Comparison of ENCODE assay signal across 8 mouse cellular contexts in genomic region chr11:100761547-100762045, GRCm38 (mm10). TPM values are rescaled to one million over a fixed set of nuclear protein-coding genes. Genes with fewer than 3 reads are reported as not detected.
A peak's percentile ranks its signal among the peaks of the same experiment; 100 is the strongest.
DNase-seq lines count a peak whose midpoint lies in the region; ATAC-seq lines count a peak whose summit lies in the region.

No protein-coding gene starts in this region.

- peak; percentile 60; the same call in 1 of the 2 replicates for ATAC-seq in heart, embryonic 15.5 days (replicated peaks; ENCODE audit: insufficient number of reproducible peaks, insufficient read depth, low FRiP score, low read depth)
- peak; percentile 60 for ATAC-seq in liver, embryonic 13.5 days (ENCODE audit: low read depth)
- ATAC-seq in stomach, embryonic 15.5 days (ENCODE audit: insufficient read depth, low FRiP score, low read depth) = peak; percentile 57; the same call in 1 of the 2 replicates

- peak overlapping the region; percentile 77 for H3K4me2 ChIP-seq in heart, embryonic 15.5 days
- H3K4me2 ChIP-seq in liver, embryonic 13.5 days = peak overlapping the region; percentile 79
- H3K4me2 ChIP-seq in stomach, embryonic 15.5 days = peak overlapping the region; percentile 78

- peak overlapping the region; percentile 55 for H3K4me3 ChIP-seq in forebrain, embryonic 10.5 days
- H3K4me3 ChIP-seq in heart, embryonic 15.5 days = peak overlapping the region; percentile 51
- H3K4me3 ChIP-seq in liver, embryonic 13.5 days (replicated peaks) = peak overlapping the region; percentile 57
- peak overlapping the region; percentile 46 for H3K4me3 ChIP-seq in stomach, embryonic 15.5 days (replicated peaks)

- peak; percentile 66 to 86 for DNase-seq in CD8-positive naive resting alpha-beta T cell, adult 2 months (ENCODE audit: low read depth in 2 of 2, low spot score in 2 of 2)
- peak; percentile 67 for DNase-seq in c-Kit-positive CD71-negative TER-119-negative erythroid progenitor cells, embryonic 14.5 days (ENCODE audit: low read depth)
- DNase-seq in forebrain, embryonic 10.5 days (ENCODE audit: extremely low spot score, low spot score) = peak; percentile 92
- peak; percentile 87 for DNase-seq in kidney, postnatal 14 days
- DNase-seq in liver, embryonic 13.5 days = peak; percentile 39
- peak; percentile 91 for DNase-seq in neural tube, embryonic 10.5 days (ENCODE audit: extremely low spot score, low spot score)

- H3K4me1 ChIP-seq in forebrain, embryonic 10.5 days = peaks cover 32% of the 10 kb centered on the region
- H3K4me1 ChIP-seq in heart, embryonic 15.5 days (replicated peaks) = peaks cover 14% of the 10 kb centered on the region
- H3K4me1 ChIP-seq in liver, embryonic 13.5 days (replicated peaks) = peaks cover 32% of the 10 kb centered on the region
- peaks cover 10% of the 10 kb centered on the region for H3K4me1 ChIP-seq in stomach, embryonic 15.5 days

- peak overlapping the region; percentile 69 for H3K27ac ChIP-seq in forebrain, embryonic 10.5 days
- H3K27ac ChIP-seq in heart, embryonic 15.5 days = no peak overlapping the region
- H3K27ac ChIP-seq in liver, embryonic 13.5 days = no peak overlapping the region
- H3K27ac ChIP-seq in stomach, embryonic 15.5 days = no peak overlapping the region

- H3K36me3 ChIP-seq in forebrain, embryonic 10.5 days (replicated peaks) = no peaks in the 10 kb centered on the region
- H3K36me3 ChIP-seq in heart, embryonic 15.5 days = no peaks in the 10 kb centered on the region
- H3K36me3 ChIP-seq in liver, embryonic 13.5 days = no peaks in the 10 kb centered on the region
- H3K36me3 ChIP-seq in stomach, embryonic 15.5 days = no peaks in the 10 kb centered on the region

- WGBS in forebrain, embryonic 10.5 days = under 1% methylated on average over 27 of the region's 27 CpGs
- WGBS in heart, embryonic 15.5 days = 0% methylated on average over 27 of the region's 27 CpGs
- under 1% methylated on average over 27 of the region's 27 CpGs for WGBS in liver, embryonic 13.5 days (ENCODE audit: insufficient replicate concordance)
- under 1% methylated on average over 27 of the region's 27 CpGs for WGBS in stomach, embryonic 15.5 days

- H3K27me3 ChIP-seq in forebrain, embryonic 10.5 days (ENCODE audit: poor library complexity, severe bottlenecking) = peaks cover 59% of the 10 kb centered on the region
- H3K27me3 ChIP-seq in heart, embryonic 15.5 days = peaks cover 48% of the 10 kb centered on the region
- peaks cover 69% of the 10 kb centered on the region for H3K27me3 ChIP-seq in liver, embryonic 13.5 days
- H3K27me3 ChIP-seq in stomach, embryonic 15.5 days (replicated peaks) = peaks cover 23% of the 10 kb centered on the region

- H3K9me3 ChIP-seq in forebrain, embryonic 10.5 days = no peaks in the 10 kb centered on the region
- H3K9me3 ChIP-seq in heart, embryonic 15.5 days (replicated peaks) = no peaks in the 10 kb centered on the region
- no peaks in the 10 kb centered on the region for H3K9me3 ChIP-seq in liver, embryonic 13.5 days (replicated peaks)
- no peaks in the 10 kb centered on the region for H3K9me3 ChIP-seq in stomach, embryonic 15.5 days

- peak overlapping the region; percentile 40 for H3K9ac ChIP-seq in heart, embryonic 15.5 days
- peak overlapping the region; percentile 63 for H3K9ac ChIP-seq in liver, embryonic 13.5 days
- H3K9ac ChIP-seq in stomach, embryonic 15.5 days = no peak overlapping the region; the same call in 1 of the 2 replicates

RNA-seq across cellular contexts. Expression of gene Hcrt, which starts 1.1 kb away (rescaled TPM):
- not detected in 2 replicates for polyA plus RNA-seq in forebrain, embryonic 10.5 days (2016; fragmentation: Nextera tagmentation; extraction: Ambion mirVana)
- not detected in 2 replicates for polyA plus RNA-seq in heart, embryonic 15.5 days (2015; fragmentation: Nextera tagmentation; extraction: Ambion mirVana)
- not detected in 2 replicates for polyA plus RNA-seq in liver, embryonic 13.5 days (2015; fragmentation: Nextera tagmentation; extraction: Ambion mirVana)
- polyA plus RNA-seq in stomach, embryonic 15.5 days (2015; fragmentation: Nextera tagmentation; extraction: Ambion mirVana) = not detected in 2 replicates

RNA-seq across cellular contexts. Expression of gene Kcnh4, which starts 1.9 kb away (rescaled TPM):
- polyA plus RNA-seq in forebrain, embryonic 10.5 days (2016; fragmentation: Nextera tagmentation; extraction: Ambion mirVana) = 0.62 and 0.78 TPM in 2 replicates
- polyA plus RNA-seq in heart, embryonic 15.5 days (2015; fragmentation: Nextera tagmentation; extraction: Ambion mirVana) = 0.10 TPM in 1 of 2 replicates, not detected in the other
- polyA plus RNA-seq in liver, embryonic 13.5 days (2015; fragmentation: Nextera tagmentation; extraction: Ambion mirVana) = not detected in 2 replicates
- 0.24 and 0.27 TPM in 2 replicates for polyA plus RNA-seq in stomach, embryonic 15.5 days (2015; fragmentation: Nextera tagmentation; extraction: Ambion mirVana)

RNA-seq across cellular contexts. Expression of gene Ghdc, which starts 9.2 kb away (rescaled TPM):
- polyA plus RNA-seq in forebrain, embryonic 10.5 days (2016; fragmentation: Nextera tagmentation; extraction: Ambion mirVana) = 2.8 and 3.0 TPM in 2 replicates
- 5.5 and 8.1 TPM in 2 replicates for polyA plus RNA-seq in heart, embryonic 15.5 days (2015; fragmentation: Nextera tagmentation; extraction: Ambion mirVana)
- 1.4 and 2.4 TPM in 2 replicates for polyA plus RNA-seq in liver, embryonic 13.5 days (2015; fragmentation: Nextera tagmentation; extraction: Ambion mirVana)
- 5.5 and 7.3 TPM in 2 replicates for polyA plus RNA-seq in stomach, embryonic 15.5 days (2015; fragmentation: Nextera tagmentation; extraction: Ambion mirVana)

RNA-seq across cellular contexts. Expression of gene Rab5c, which starts 23.6 kb away (rescaled TPM):
- 13.2 and 14.9 TPM in 2 replicates for polyA plus RNA-seq in forebrain, embryonic 10.5 days (2016; fragmentation: Nextera tagmentation; extraction: Ambion mirVana)
- 13.0 and 16.2 TPM in 2 replicates for polyA plus RNA-seq in heart, embryonic 15.5 days (2015; fragmentation: Nextera tagmentation; extraction: Ambion mirVana)
- 18.8 and 20.5 TPM in 2 replicates for polyA plus RNA-seq in liver, embryonic 13.5 days (2015; fragmentation: Nextera tagmentation; extraction: Ambion mirVana)
- polyA plus RNA-seq in stomach, embryonic 15.5 days (2015; fragmentation: Nextera tagmentation; extraction: Ambion mirVana) = 24.5 and 25.5 TPM in 2 replicates

RNA-seq across cellular contexts. Expression of gene Hspb9, which starts 47.9 kb away (rescaled TPM):
- polyA plus RNA-seq in forebrain, embryonic 10.5 days (2016; fragmentation: Nextera tagmentation; extraction: Ambion mirVana) = 0.24 and 0.30 TPM in 2 replicates
- not detected in 2 replicates for polyA plus RNA-seq in heart, embryonic 15.5 days (2015; fragmentation: Nextera tagmentation; extraction: Ambion mirVana)
- polyA plus RNA-seq in liver, embryonic 13.5 days (2015; fragmentation: Nextera tagmentation; extraction: Ambion mirVana) = 0.17 and 0.43 TPM in 2 replicates
- not detected in 2 replicates for polyA plus RNA-seq in stomach, embryonic 15.5 days (2015; fragmentation: Nextera tagmentation; extraction: Ambion mirVana)

Comparison
In these comparisons a context has a peak if more than half of its experiments do, and no peak if none do; other contexts are left out.
1. DNase-seq: peak in every context shown above with its lines; median percentile 92 in forebrain, embryonic 10.5 days; 91 in neural tube, embryonic 10.5 days; 87 in kidney, postnatal 14 days; 76 in CD8-positive naive resting alpha-beta T cell, adult 2 months; 67 in c-Kit-positive CD71-negative TER-119-negative erythroid progenitor cells, embryonic 14.5 days; 39 in liver, embryonic 13.5 days.